Mouse (Mus musculus) yolk sac, embryonic 10.5 days (tissue): ENCODE results near the gene Cmpk1.

ENCODE experiments used
- DNase-seq: peaks from one replicate; pipeline ENCODE4 v3.0.0-alpha.2; 2017; ENCODE audit warnings: low spot score

The Cmpk1 gene

GRCm38 (mm10) chr4:114986591-114987432 lies at the start of gene Cmpk1:
Gene Cmpk1, minus strand, starts transcription at chr4:114987241.
- DNase-seq = peak; percentile 85

DNA sequence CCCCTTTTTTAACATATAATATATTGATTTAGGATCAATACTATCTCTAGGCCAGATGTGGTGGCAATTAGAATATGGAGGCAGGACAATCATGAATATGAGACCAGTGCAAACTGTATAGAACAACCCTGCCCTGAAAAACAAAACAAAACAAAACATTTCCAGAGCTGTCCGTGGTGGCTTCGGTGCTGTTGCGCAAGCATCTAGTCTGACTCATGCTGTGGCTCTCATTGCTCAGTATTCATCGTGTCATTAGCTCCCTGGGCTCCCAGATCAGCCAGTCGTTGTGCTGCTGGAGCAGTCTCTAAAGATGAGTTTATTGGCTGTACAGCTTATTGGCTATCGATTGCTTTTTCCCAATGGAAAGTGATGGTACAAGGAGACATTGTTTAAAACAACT lies 48.0 kb upstream of the Cmpk1 start:
- no peak for DNase-seq

DNA sequence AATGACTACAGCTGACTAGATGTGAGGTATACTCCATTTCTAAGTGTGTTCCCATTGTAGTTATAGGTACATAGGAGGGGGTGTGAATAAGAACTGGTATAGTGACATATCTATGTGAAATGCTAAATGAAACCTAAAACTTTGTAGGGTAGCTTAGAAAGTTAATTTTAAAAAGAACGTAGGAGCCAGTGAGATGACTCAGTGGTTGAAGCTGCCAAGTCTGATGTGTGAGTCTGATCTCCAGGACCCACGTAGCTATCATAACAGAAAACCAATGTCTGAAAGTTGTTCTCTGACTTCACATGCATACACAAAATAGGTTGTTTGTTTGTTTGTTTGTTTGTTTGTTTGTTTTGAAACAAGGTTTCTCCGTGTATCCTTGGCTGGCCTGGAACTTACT lies 33.0 kb upstream of the Cmpk1 start:
- DNase-seq = no peak

GRCm38 (mm10) chr4:115014276-115014675 lies 27.2 kb upstream of the Cmpk1 start:
- no peak for DNase-seq

DNA sequence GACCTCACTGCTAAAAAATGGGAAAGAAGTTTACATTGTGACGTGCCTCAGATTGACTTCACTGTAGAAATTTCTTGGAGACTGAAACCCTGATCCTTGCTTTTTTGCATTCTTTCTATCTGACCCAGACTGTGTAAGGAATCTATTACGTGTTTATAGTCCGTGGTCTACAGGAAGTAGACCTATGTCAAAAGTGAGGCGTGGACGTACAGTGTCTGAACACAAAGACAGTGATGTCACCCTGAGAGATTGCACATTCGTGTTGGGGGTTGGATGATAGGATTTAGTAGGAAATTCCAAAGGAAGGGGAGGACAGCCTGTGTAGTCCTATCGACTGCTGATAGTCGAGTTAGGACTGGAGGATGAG lies 13.4 kb upstream of the Cmpk1 start:
- DNase-seq = no peak

DNA sequence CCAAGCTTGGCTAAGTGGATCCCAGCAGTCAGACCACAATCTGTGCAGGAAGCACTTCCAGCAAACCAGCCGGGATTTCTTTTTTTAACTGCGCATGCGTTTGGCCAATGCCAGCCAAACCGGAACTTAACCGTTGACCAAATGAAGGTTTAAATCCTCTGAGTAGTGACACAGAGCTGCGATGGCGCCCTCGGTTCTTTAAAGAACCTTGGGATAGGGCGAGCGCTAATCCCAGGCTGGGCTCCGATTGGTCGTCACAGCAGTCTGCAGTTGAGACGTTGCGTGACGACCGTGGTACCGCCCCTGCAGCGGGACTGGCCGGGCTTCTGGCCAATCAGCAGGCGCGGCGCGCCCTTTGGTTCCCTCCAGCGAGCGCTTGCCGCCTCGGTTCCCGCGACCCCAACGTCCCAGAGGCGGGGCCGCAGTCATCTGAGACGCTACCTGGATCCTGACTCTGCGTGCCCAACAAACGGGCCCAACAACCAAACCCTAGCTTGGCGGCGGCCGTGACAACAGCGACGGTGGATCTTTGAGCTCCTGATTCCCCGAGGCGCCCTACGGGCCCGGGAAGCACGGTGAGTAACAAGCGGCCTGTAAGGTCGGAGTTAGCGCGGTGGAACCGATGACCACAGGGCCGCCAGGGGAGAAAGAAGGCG lies 12.9 kb upstream of the Cmpk1 start, which contains the start of gene Stil:
Gene Stil, plus strand, starts transcription at position 387 of the 656 bp plus-strand sequence.
- DNase-seq = peak; percentile 98

- DNase-seq = no peak
Measured at GRCm38 (mm10) chr4:114999445-114999772, 12.4 kb upstream of the Cmpk1 start.

- DNase-seq = no peak
Measured at GRCm38 (mm10) chr4:114997051-114997450, 10.0 kb upstream of the Cmpk1 start.

- DNase-seq = no peak
Measured at GRCm38 (mm10) chr4:114994218-114994617, 7.2 kb upstream of the Cmpk1 start.

DNA sequence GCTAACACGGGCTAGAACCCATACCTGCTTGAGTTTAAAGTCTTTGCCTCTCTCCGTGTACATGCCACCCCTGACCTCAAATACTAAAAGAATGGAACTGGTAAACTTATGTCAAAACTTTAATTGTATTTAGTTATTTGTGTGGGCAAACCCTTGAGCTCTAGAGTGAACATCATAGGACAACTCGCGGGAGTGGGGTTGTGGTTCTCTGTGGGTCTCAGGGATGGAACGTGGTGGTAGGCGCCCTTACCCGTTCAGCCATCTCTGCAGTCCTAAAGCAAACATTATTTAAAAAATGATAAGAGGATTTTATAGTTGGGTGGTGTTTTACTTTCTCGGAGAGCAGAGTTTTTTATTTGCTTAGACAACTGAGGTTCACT lies 840 bp downstream of the Cmpk1 start:
- no peak for DNase-seq

GRCm38 (mm10) chr4:114983020-114983419 lies 4.0 kb downstream of the Cmpk1 start:
- no peak for DNase-seq

- no peak for DNase-seq
Measured at GRCm38 (mm10) chr4:114982619-114983018, 4.4 kb downstream of the Cmpk1 start.

- DNase-seq = no peak
Measured at GRCm38 (mm10) chr4:114973229-114973740, 13.8 kb downstream of the Cmpk1 start.

DNA sequence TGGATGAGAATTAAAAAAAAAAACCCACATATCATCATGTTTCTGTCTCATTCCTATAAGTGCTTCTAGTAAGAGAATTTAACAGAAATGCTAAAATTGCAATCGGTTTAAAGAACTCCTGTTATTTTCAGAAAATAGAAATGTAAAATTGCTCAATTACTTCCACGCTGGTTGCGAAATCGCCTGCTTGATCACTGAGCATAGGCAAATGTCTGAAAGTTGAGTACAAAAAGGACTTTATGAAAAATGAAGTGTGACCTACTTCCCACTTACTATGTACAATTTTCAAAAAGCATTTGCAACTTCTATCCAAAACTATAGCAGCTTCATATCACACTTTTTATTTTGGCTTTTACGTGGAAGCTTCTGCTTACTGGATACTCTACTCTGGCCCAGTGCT lies 16.3 kb downstream of the Cmpk1 start:
- DNase-seq = no peak

DNA sequence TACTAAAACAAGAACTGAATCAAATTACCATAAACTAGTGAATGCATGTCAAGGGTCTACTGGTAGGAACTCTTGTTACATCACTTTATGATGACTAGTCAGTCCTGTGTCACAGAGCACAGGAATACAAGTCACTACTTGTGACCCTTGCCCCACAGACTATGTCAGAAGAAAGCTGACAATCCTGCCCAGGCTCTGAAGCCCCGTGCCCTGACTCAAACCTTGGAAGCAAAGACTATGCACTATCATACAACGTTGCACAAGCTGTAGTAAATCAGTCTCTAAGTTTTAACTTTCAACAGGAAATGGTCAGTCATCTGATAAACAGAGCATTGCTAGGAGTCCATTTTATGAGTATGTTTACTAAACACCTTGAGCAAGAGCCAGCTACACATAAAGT lies 26.2 kb downstream of the Cmpk1 start:
- peak; percentile 71 for DNase-seq

- DNase-seq = no peak
Measured at GRCm38 (mm10) chr4:114959533-114959932, 27.5 kb downstream of the Cmpk1 start.

DNA sequence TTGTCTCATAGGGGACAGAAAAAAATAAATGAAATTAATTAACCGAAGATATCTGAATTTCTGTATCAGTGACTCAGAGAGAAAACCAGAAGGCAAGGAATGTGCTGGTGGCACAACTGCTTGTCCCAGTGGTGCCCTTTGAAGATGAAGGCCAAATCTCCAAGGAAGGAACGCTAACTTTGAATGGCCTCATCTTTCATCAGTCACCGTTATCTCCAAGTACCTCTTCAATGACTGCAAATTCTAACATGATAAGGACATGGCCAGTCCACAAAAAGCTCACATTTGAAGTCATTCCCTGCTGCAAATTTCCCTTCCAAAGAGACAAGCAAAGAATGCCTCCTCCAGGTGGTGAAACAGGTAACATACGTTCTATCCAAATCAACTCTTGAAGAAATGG lies 28.3 kb downstream of the Cmpk1 start:
- no peak for DNase-seq

DNA sequence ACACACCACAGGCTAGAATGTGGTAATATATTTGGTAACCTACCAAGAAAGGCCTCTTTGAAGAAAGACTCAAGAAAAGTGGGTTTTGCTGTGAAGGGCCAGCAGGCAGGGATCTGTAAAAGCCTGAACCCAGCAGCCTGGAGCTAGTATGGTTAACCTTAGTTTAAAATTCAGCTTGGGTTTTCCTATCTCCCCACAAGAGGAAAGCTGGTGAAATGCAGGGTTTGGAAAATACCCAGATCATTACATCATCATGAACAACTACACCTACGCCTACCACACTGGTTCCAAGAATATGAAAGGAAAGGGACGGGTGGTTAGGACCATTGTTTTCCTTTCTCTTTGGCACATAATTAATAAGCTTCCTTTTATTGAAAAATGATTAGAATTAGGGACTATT lies 28.8 kb downstream of the Cmpk1 start:
- no peak for DNase-seq

DNA sequence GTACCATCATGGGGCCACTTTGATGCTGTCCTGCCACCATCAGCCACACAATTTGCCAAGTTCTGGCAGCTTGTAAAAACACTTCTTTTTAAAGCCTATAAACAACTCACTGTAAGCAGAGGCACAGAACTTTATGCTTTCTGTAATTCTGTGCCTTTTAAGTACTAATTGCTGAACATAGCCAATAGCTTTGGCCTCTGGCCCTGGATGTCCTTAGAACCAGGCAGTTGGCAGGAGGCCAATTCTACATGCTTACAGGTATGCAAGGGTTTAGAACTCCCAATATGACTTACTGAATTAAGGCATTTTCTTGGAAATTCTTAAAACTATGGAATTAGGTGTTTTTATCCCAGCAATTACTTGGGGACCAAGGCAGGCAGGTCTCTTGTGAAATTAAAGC lies 29.6 kb downstream of the Cmpk1 start:
- no peak for DNase-seq

DNA sequence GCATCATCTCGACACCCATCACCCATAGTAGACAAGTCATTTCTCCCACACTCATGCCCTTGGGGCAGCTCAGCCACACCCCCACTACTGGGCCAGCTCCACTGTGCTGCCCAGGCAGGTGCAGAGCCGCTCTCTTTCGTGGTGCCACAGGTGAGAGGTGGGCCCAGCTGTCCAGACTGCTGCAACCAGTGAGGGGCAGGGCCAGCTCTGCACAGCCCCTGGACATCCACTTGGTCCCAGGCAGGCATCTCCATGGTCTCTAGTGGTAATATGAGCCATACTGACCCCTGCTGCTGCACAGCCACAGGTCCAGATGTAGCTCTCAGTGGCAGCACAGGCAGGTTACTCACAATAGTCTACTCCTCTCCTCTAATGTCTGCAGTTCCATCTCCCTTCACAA lies 33.9 kb downstream of the Cmpk1 start:
- DNase-seq = no peak

DNA sequence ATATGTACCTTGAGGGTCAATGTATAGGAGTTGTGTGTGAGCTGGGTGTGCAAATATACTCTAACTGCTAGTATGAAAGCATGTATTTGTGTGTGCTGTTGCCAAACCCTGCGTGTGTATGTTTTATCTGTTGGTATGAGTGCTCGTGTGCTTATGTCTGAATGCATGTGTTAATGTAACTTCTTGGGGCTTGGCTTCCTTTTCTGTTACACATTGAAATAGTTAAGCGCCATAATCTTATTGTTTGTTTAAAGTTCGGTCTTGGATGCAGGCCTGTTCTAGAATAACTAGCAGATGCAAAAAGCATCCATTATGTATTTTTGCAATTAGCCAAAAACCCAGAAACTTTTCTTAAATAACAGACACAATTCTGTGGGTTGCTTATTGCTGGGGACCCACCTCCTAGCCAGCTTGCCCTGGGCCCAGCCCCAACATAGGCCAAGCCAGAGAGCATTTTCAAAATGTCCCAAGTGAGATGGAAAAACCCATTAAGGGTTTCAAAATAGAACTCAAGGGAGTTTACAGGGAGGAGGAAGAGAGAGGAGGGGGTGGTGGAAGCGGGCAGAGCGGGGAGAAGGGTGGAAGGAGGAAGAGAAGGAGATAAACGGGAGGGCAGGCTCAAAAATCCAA lies 39.1 kb downstream of the Cmpk1 start:
- DNase-seq = no peak

- peak; percentile 49 for DNase-seq
Measured at GRCm38 (mm10) chr4:114947395-114947794, 39.6 kb downstream of the Cmpk1 start.

DNA sequence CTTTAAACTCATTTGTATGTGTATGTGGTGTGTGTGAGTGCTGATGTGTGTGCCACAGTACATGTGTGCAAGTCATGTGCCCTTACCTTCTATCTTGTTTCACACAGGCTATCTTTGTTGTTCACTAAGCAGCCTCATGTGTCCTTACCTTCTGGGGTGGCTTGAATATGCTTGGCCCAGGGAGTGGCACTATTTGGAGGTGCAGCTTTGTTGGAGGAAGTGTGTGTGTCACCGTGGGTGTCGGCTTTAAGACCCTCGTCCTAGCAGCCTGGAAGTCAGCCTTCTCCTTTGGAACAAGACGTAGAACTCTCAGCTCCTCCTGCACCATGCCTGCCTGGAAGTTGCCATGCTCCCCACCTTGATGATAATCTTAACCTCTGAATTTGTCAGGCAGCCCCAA lies 40.6 kb downstream of the Cmpk1 start:
- DNase-seq = no peak
